Mouse (Mus musculus): ENCODE data around the gene Zfp92. TPM values are rescaled to one million over a fixed set of nuclear protein-coding genes. Genes with fewer than 3 reads are reported as not detected.
"Not testable (repeated sequence)": the region's sequence is repeated elsewhere in the genome, so short reads cannot be mapped to it uniquely, and the experiment has no call there.

Gene Zfp92
- total RNA-seq (2018; cell fraction: chromatin; rRNA removed) = not detected
- under 1 TPM in 1 of 26 experiments, not detected in 25; 0.03 TPM for total RNA-seq (2018; cell fraction: cytosol; rRNA removed)
- total RNA-seq (2018; cell fraction: nucleus; rRNA removed) = under 1 TPM in 2 of 26 experiments, not detected in 24; 0.06 to 0.12 TPM
- polyA plus RNA-seq (2018) = not detected in 3 replicates

DNA sequence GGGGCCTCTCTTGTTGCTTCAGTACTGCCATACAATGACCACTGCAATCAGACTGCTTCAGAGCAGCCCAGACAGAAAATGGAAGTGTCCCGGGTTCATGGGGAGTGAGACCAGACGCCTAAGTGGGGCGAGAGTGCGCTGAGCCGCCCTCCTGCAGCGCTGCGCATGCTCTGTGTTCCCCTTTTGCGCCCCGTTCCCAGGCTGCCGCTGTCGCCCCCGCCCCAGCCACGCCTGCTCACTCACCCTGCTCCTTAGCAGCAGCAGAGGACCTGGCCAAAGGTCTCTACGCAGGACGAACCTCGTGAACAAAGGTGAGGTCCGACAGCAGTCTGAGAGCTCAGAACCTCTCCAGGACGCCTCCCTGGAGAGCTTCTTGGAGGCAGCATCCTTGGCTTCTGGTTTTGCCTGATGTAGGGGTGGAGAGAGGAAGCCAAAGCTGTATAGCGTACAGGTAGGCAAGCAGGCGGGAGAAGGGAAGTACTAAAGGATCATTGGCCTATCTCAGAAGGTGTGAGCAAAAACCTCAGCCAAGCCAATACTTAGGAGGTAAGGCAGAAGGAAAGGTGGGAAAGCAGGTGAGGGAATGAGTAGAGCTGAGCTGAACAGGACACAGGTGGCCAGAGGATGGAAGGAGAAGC lies at the start of gene Zfp92:
Gene Zfp92 (plus strand): TSS at position 217 of the 638 bp plus-strand sequence.
- Histone ChIP-seq H3K4me3 (ENCODE audit: inconsistent target) (no peak within 1 kb of the TSS), H3K27ac (no peak within 1 kb of the TSS), H3K36me3 (ENCODE audit: inconsistent target) (no peaks in the 10 kb centered on the region), H3K79me2 (ENCODE audit: inconsistent target) (no peaks in the 10 kb centered on the region)
- WGBS (ENCODE audit: missing documents) = 18% methylated on average over 19 of the region's 20 CpGs

- H3K79me2 ChIP-seq (ENCODE audit: inconsistent target) = no peaks in the 10 kb centered on the region
- no peak overlapping the region for H3K4me3 ChIP-seq (ENCODE audit: inconsistent target)
- H3K36me3 ChIP-seq (ENCODE audit: inconsistent target) = no peaks in the 10 kb centered on the region
- H3K27ac ChIP-seq = no peak overlapping the region
Observed at GRCm38 (mm10) chrX:73363291-73363690, 47.6 kb upstream of the Zfp92 start.

GRCm38 (mm10) chrX:73384419-73384818 lies 26.5 kb upstream of the Zfp92 start:
- no peak overlapping the region for H3K4me3 ChIP-seq (ENCODE audit: inconsistent target)
- H3K27ac ChIP-seq = no peak overlapping the region
- WGBS (ENCODE audit: missing documents) = 72% methylated on average over 6 of the region's 6 CpGs
- no peaks in the 10 kb centered on the region for H3K36me3 ChIP-seq (ENCODE audit: inconsistent target)
- no peaks in the 10 kb centered on the region for H3K79me2 ChIP-seq (ENCODE audit: inconsistent target)

DNA sequence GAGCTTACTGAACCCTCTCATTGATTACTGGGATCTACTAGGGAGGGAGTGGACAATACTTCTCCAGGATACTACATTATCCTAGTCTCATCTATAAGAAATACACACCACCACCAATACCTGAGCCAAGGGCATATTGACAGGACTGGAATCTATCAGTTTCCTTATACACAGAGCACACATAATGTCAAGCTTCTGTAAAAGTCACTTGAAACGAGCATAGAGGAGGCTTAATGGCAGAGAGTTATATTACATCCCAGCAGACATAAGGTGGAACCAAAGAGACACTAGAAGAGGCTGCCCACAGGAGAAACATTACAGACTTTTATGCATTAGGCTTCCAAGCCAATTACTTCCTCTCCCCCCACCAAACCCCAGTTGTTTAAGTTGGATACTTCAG lies 26.0 kb upstream of the Zfp92 start:
- Histone ChIP-seq H3K27ac (no peak overlapping the region), H3K79me2 (ENCODE audit: inconsistent target) (no peaks in the 10 kb centered on the region), H3K36me3 (ENCODE audit: inconsistent target) (no peaks in the 10 kb centered on the region), H3K4me3 (ENCODE audit: inconsistent target) (no peak overlapping the region)
- 50% methylated on average over 1 of the region's 1 CpGs for WGBS (ENCODE audit: missing documents)

- Histone ChIP-seq H3K36me3 (ENCODE audit: inconsistent target) (no peaks in the 10 kb centered on the region), H3K27ac (no peak overlapping the region), H3K4me3 (ENCODE audit: inconsistent target) (no peak overlapping the region), H3K79me2 (ENCODE audit: inconsistent target) (no peaks in the 10 kb centered on the region)
- WGBS (ENCODE audit: missing documents) = 96% methylated on average over 3 of the region's 4 CpGs
Observed at GRCm38 (mm10) chrX:73391481-73391880, 19.4 kb upstream of the Zfp92 start.

GRCm38 (mm10) chrX:73396446-73396845 lies 14.4 kb upstream of the Zfp92 start:
- no peaks in the 10 kb centered on the region for H3K79me2 ChIP-seq (ENCODE audit: inconsistent target)
- 100% methylated on average over 1 of the region's 1 CpGs for WGBS (ENCODE audit: missing documents)
- no peak overlapping the region for H3K4me3 ChIP-seq (ENCODE audit: inconsistent target)
- no peaks in the 10 kb centered on the region for H3K36me3 ChIP-seq (ENCODE audit: inconsistent target)
- no peak overlapping the region for H3K27ac ChIP-seq

GRCm38 (mm10) chrX:73398636-73399035 lies 12.3 kb upstream of the Zfp92 start, which contains the start of gene Gm18336:
TSS of gene Gm18336 (minus strand) at chrX:73398736.
- not testable (repeated sequence) for H3K27ac ChIP-seq; H3K36me3 ChIP-seq (ENCODE audit: inconsistent target); H3K79me2 ChIP-seq (ENCODE audit: inconsistent target); H3K4me3 ChIP-seq (ENCODE audit: inconsistent target)
- no CpG with 5 or more reads among the region's 2 CpGs for WGBS (ENCODE audit: missing documents)

DNA sequence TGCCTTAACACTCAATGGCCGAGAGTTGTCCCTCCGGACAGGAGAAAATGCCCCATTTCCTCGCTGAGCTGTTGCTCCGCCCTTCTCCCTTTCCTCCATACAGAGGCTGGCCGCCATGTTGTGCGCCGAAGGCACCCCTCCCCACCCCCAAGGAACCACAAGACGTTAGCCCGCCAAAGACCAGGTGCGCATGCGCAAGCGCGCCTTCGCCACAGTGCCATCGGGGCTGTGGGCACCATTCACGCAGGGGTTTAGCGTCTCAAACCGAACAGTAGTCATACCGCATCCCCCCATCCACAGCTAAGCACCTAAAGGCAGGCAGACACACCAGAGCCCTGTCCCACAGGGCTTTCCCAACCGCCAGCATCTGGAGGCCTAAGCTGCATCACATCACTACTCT lies 9.9 kb upstream of the Zfp92 start:
- Histone ChIP-seq H3K36me3 (ENCODE audit: inconsistent target) (no peaks in the 10 kb centered on the region), H3K27ac (no peak overlapping the region), H3K79me2 (ENCODE audit: inconsistent target) (no peaks in the 10 kb centered on the region), H3K4me3 (ENCODE audit: inconsistent target) (no peak overlapping the region)
- 95% methylated on average over 20 of the region's 20 CpGs for WGBS (ENCODE audit: missing documents)

- WGBS (ENCODE audit: missing documents) = 94% methylated on average over 12 of the region's 12 CpGs
- no peak overlapping the region for H3K27ac ChIP-seq
- H3K4me3 ChIP-seq (ENCODE audit: inconsistent target) = no peak overlapping the region
- H3K36me3 ChIP-seq (ENCODE audit: inconsistent target) = no peaks in the 10 kb centered on the region
- H3K79me2 ChIP-seq (ENCODE audit: inconsistent target) = no peaks in the 10 kb centered on the region
Observed at GRCm38 (mm10) chrX:73401616-73402015, 9.3 kb upstream of the Zfp92 start.

DNA sequence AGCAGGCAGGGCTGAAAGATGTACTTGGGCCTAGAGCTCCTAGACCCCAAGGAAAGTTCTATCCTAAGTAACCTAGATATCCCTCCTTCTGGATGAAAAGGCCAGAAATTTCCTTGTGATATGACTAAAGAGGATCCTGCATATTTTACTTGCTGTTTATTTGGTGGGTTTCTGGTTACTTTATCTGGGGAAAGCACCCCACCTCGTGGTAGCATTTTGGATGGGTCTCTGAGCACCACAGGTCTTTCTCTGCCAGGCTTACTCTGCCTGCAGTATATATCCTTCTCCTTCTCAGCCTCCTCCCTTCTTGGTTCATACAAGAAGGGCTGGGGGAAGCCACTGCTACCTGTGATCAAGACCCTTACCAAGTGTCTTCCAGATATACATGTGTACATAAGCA lies 1.9 kb downstream of the Zfp92 start:
- no peak overlapping the region for H3K4me3 ChIP-seq (ENCODE audit: inconsistent target)

GRCm38 (mm10) chrX:73430036-73430435 lies 19.1 kb downstream of the Zfp92 start:
- no peak overlapping the region for H3K27ac ChIP-seq
- H3K36me3 ChIP-seq (ENCODE audit: inconsistent target) = no peaks in the 10 kb centered on the region
- H3K79me2 ChIP-seq (ENCODE audit: inconsistent target) = no peaks in the 10 kb centered on the region
- H3K4me3 ChIP-seq (ENCODE audit: inconsistent target) = no peak overlapping the region
- WGBS (ENCODE audit: missing documents) = 100% methylated on average over 2 of the region's 2 CpGs

More for the DNA sequence above, 1.9 kb downstream of the Zfp92 start:
- Histone ChIP-seq H3K36me3 (ENCODE audit: inconsistent target) (no peaks in the 10 kb centered on the region), H3K27ac (no peak overlapping the region), H3K79me2 (ENCODE audit: inconsistent target) (no peaks in the 10 kb centered on the region)
- 43% methylated on average over 1 of the region's 1 CpGs for WGBS (ENCODE audit: missing documents)

GRCm38 (mm10) chrX:73432850-73433249 lies 22.0 kb downstream of the Zfp92 start:
- H3K36me3 ChIP-seq (ENCODE audit: inconsistent target) = no peaks in the 10 kb centered on the region
- no peak overlapping the region for H3K4me3 ChIP-seq (ENCODE audit: inconsistent target)
- no peak overlapping the region for H3K27ac ChIP-seq
- 90% methylated on average over 5 of the region's 5 CpGs for WGBS (ENCODE audit: missing documents)
- H3K79me2 ChIP-seq (ENCODE audit: inconsistent target) = no peaks in the 10 kb centered on the region

GRCm38 (mm10) chrX:73435252-73435651 lies 24.4 kb downstream of the Zfp92 start, which contains the start of gene Trex2:
TSS of gene Trex2 (minus strand) at chrX:73435344.
- H3K27ac ChIP-seq = no peak within 1 kb of the TSS
- no peak within 1 kb of the TSS for H3K4me3 ChIP-seq (ENCODE audit: inconsistent target)
- no peaks in the 10 kb centered on the region for H3K79me2 ChIP-seq (ENCODE audit: inconsistent target)
- WGBS (ENCODE audit: missing documents) = 93% methylated on average over 9 of the region's 11 CpGs
- H3K36me3 ChIP-seq (ENCODE audit: inconsistent target) = no peaks in the 10 kb centered on the region

DNA sequence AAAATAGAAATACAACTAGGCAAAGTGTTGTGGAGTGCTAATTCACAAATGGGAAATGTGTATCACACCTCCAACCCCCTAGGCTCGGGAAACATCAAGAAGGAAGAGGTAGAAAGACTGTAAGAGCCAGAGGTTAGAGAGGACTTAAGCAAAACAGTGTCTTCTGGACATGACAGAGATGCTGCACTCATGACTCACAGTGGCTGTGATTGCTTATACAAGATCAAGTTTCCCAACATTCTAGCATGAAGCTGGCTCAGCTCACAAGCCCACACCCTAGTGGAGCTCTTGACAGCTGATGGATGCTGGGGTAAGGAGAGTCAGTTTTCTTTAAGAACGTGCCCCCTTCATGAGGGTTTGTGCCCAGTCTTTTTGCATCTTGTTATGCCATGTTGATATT lies 30.5 kb downstream of the Zfp92 start:
- Histone ChIP-seq H3K36me3 (ENCODE audit: inconsistent target) (no peaks in the 10 kb centered on the region), H3K4me3 (ENCODE audit: inconsistent target) (no peak overlapping the region), H3K79me2 (ENCODE audit: inconsistent target) (no peaks in the 10 kb centered on the region), H3K27ac (no peak overlapping the region)
- WGBS (ENCODE audit: missing documents) = 59% methylated on average over 2 of the region's 2 CpGs

GRCm38 (mm10) chrX:73451949-73452348 lies 41.1 kb downstream of the Zfp92 start:
- Histone ChIP-seq H3K79me2 (ENCODE audit: inconsistent target) (no peaks in the 10 kb centered on the region), H3K27ac (no peak overlapping the region), H3K4me3 (ENCODE audit: inconsistent target) (no peak overlapping the region), H3K36me3 (ENCODE audit: inconsistent target) (no peaks in the 10 kb centered on the region)
- 47% methylated on average over 2 of the region's 2 CpGs for WGBS (ENCODE audit: missing documents)
